Mouse (Mus musculus) limb, embryonic 11.5 days (tissue): ENCODE measurements around the gene Gpr18. TPM values are rescaled to one million over a fixed set of nuclear protein-coding genes. Genes with fewer than 3 reads are reported as not detected.

Source experiments
- ATAC-seq: fragments of 200-750 bp; cut with Nextera tagmentation; 2 replicates; pipeline ENCODE4 v1.8.0; 2017; ENCODE audit warnings: low read depth; ENCODE audit not compliant: insufficient number of reproducible peaks, low FRiP score, low TSS enrichment
- DNase-seq: peaks from one replicate; pipeline ENCODE4 v3.0.0-alpha.2; 2015; ENCODE audit warnings: low spot score
- H3K27ac ChIP-seq: fragments of 300-500 bp; sonication (generic); replicated peaks from 2 replicates; pipeline ENCODE4 v1.5.1; 2014; ENCODE audit warnings: low read depth, mild to moderate bottlenecking, low read length
- H3K27me3 ChIP-seq: fragments of 300-500 bp; sonication (generic); 2 replicates; pipeline ENCODE4 v1.6.1; 2014; ENCODE audit warnings: mild to moderate bottlenecking, low read length, mixed read lengths; ENCODE audit not compliant: control insufficient read depth, insufficient read depth
- H3K36me3 ChIP-seq: fragments of 300-500 bp; sonication (generic); 2 replicates; pipeline ENCODE4 v1.6.1; 2014; ENCODE audit warnings: mild to moderate bottlenecking, low read length, moderate library complexity, mixed read lengths; ENCODE audit not compliant: control insufficient read depth, insufficient read depth
- H3K4me1 ChIP-seq: fragments of 300-500 bp; sonication (generic); 2 replicates; pipeline ENCODE4 v1.6.1; 2014; ENCODE audit warnings: low read length, mixed read lengths; ENCODE audit not compliant: control insufficient read depth, insufficient read depth
- H3K4me2 ChIP-seq: fragments of 300-500 bp; sonication (generic); 2 replicates; pipeline ENCODE4 v1.6.1; 2014; ENCODE audit warnings: low read depth, mild to moderate bottlenecking, moderate library complexity; ENCODE audit not compliant: severe bottlenecking
- H3K4me3 ChIP-seq: fragments of 300-500 bp; sonication (generic); 2 replicates; pipeline ENCODE4 v1.5.1; 2014; ENCODE audit warnings: low read depth, low read length
- H3K9ac ChIP-seq: fragments of 300-500 bp; sonication (generic); 2 replicates; pipeline ENCODE4 v1.6.1; 2014; ENCODE audit warnings: mild to moderate bottlenecking, low read length
- H3K9me3 ChIP-seq: fragments of 300-500 bp; sonication (generic); 2 replicates; pipeline ENCODE4 v1.6.1; 2016; ENCODE audit warnings: low read length; ENCODE audit not compliant: control insufficient read depth
- WGBS: fragments of 180-500 bp; shearing (Covaris S2); extraction: QIAGEN DNeasy Blood & Tissue Kit; methylation state at CpG from one replicate; pipeline ENCODE4 v1.1.7; 2014; 5-methylcytosine and 5-hydroxymethylcytosine counted together
- polyA plus RNA-seq: library from polyadenylated mRNA; unstranded; fragments of >200 nt; fragmentation: Nextera tagmentation; extraction: Ambion mirVana; gene quantifications from 2 replicates; pipeline ENCODE4 v1.2.1, GENCODE M21; 2014

Gpr18 gene
- polyA plus RNA-seq, 1 experiment from 2014 or later, result 0.09 TPM

DNA sequence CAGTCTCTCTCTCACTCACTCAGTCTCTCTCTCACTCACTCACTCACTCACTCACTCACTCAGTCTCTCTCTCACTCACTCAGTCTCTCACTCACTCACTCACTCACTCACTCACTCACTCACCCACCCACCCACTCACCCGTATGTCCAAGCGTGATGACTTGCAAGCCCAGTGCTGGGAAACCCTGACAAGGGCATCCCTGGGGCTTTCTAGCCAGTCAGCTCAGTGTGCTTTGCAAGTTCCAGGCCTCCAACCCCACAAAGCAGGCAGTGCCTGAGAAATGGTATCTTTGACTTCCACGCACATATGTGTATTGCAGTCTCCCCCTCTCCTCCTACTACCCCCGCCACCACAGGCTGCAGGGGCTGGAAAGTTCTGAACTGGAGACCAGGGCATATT is 6.4 kb upstream of the Gpr18 start:
- H3K9ac ChIP-seq, result no peak overlapping the region
- no peaks in the 10 kb centered on the region for H3K9me3 ChIP-seq
- no peaks in the 10 kb centered on the region for H3K4me1 ChIP-seq
- DNase-seq, result no peak
- ATAC-seq, result no peak
- no peak overlapping the region for H3K27ac ChIP-seq
- H3K4me3 ChIP-seq, result no peak overlapping the region
- H3K27me3 ChIP-seq, result no peaks in the 10 kb centered on the region
- WGBS, result 93% methylated on average over 4 of the region's 4 CpGs
- no peaks in the 10 kb centered on the region for H3K36me3 ChIP-seq
- no peak overlapping the region for H3K4me2 ChIP-seq

- Histone ChIP-seq H3K4me2 (no peak overlapping the region), H3K4me1 (no peaks in the 10 kb centered on the region), H3K4me3 (no peak overlapping the region), H3K9ac (no peak overlapping the region), H3K9me3 (no peaks in the 10 kb centered on the region), H3K27me3 (no peaks in the 10 kb centered on the region), H3K27ac (no peak overlapping the region), H3K36me3 (no peaks in the 10 kb centered on the region)
- DNase-seq (no peak), ATAC-seq (no peak)
- 88% methylated on average over 12 of the region's 12 CpGs for WGBS
Observed at GRCm38 (mm10) chr14:121920511-121921124, 5.0 kb upstream of the Gpr18 start.

- DNase-seq (no peak), ATAC-seq (no peak)
- Histone ChIP-seq H3K4me2 (no peak overlapping the region), H3K4me3 (no peak overlapping the region), H3K27me3 (no peaks in the 10 kb centered on the region), H3K4me1 (no peaks in the 10 kb centered on the region), H3K36me3 (no peaks in the 10 kb centered on the region), H3K9me3 (no peaks in the 10 kb centered on the region), H3K9ac (no peak overlapping the region), H3K27ac (no peak overlapping the region)
- 34% methylated on average over 3 of the region's 3 CpGs for WGBS
Observed at GRCm38 (mm10) chr14:121919752-121920151, 4.2 kb upstream of the Gpr18 start.

- Histone ChIP-seq H3K9ac (no peak overlapping the region), H3K4me3 (no peak overlapping the region), H3K9me3 (no peaks in the 10 kb centered on the region), H3K27ac (no peak overlapping the region), H3K36me3 (no peaks in the 10 kb centered on the region), H3K4me2 (no peak overlapping the region), H3K27me3 (no peaks in the 10 kb centered on the region), H3K4me1 (no peaks in the 10 kb centered on the region)
- no peak for DNase-seq
- ATAC-seq, result no peak
- 86% methylated on average over 3 of the region's 3 CpGs for WGBS
Observed at GRCm38 (mm10) chr14:121918266-121918665, 2.7 kb upstream of the Gpr18 start.

DNA sequence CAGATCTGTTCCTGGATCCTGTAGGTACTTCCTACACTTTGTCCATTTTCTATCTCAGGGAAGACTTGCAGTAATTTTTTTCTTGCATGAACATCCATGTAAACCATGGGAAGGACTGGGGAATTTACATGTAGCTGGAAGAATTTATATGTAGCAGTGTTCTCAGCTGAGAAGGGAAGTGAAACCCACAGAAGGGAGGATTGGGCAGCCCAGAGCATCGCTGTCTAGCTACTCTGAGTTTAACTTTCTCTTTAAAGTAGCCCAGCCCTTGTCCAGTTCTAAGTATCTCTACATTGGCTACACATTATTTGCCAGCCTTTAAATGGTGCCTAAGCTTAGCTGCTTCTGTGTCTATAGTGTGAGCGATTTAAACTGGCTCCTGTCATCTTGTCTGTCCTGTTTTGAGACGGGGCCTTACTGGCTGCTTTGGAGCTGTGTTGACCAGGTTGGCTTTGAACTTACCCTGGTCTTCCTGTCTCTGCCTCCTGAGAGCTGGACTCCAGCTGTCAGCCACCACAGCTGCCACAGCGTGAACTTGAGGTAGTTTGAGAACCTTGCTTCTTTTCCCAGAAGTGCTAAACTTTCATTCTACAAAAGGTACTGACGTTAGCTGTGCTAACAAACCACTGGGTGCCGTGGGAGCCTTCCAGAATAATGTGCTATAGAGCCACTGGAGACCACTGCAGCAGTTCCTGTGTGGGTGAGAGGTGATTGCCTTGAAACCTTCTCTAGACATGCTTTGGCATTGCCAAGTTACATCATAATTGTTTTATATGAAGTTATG is 922 bp upstream of the Gpr18 start:
- 85% methylated on average over 6 of the region's 6 CpGs for WGBS
- no peak overlapping the region for H3K4me2 ChIP-seq
- no peak overlapping the region for H3K4me3 ChIP-seq
- 0 out of 2 replicates have a peak, but pooled peaks cover 4% of the 10 kb centered on the region for H3K36me3 ChIP-seq
- no peak for ATAC-seq
- no peaks in the 10 kb centered on the region for H3K27me3 ChIP-seq
- no peak for DNase-seq
- H3K4me1 ChIP-seq, result no peaks in the 10 kb centered on the region
- no peak overlapping the region for H3K9ac ChIP-seq
- no peaks in the 10 kb centered on the region for H3K9me3 ChIP-seq
- no peak overlapping the region for H3K27ac ChIP-seq

- peaks cover 4% of the 10 kb centered on the region; the same call in 1 of the 2 replicates for H3K36me3 ChIP-seq
- no peak overlapping the region for H3K9ac ChIP-seq
- ATAC-seq (no peak), DNase-seq (no peak)
- no peak overlapping the region for H3K4me3 ChIP-seq
- 91% methylated on average over 5 of the region's 5 CpGs for WGBS
- H3K27me3 ChIP-seq, result no peaks in the 10 kb centered on the region
- no peaks in the 10 kb centered on the region for H3K9me3 ChIP-seq
- no peak overlapping the region for H3K27ac ChIP-seq
- H3K4me1 ChIP-seq, result no peaks in the 10 kb centered on the region
- H3K4me2 ChIP-seq, result no peak overlapping the region
Observed at GRCm38 (mm10) chr14:121915143-121915542, 438 bp downstream of the Gpr18 start.

DNA sequence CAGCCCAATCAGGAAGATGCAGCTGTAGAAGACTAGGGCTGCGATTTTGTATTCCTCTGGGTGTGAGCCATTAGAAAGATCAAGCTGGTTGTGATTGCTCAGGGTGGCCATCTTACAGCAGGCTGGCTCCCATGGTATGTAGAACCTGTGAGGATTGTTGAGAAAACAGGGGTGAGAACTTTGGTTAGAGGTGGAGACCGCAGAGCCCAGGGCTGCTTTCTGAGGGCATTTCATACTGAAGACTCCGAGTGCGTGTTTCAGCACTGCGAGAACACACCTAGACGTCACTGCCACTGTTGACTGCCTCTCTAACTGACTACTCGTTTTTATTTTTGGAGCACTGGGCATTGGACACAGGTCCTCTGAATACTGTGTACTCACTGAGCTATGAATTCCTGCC is 3.1 kb downstream of the Gpr18 start:
- no peaks in the 10 kb centered on the region for H3K27me3 ChIP-seq
- H3K4me3 ChIP-seq, result no peak overlapping the region
- WGBS, result 91% methylated on average over 7 of the region's 7 CpGs
- no peak overlapping the region for H3K9ac ChIP-seq
- no peak overlapping the region for H3K4me2 ChIP-seq
- H3K36me3 ChIP-seq, result peaks cover 4% of the 10 kb centered on the region; the same call in 1 of the 2 replicates
- H3K4me1 ChIP-seq, result no peaks in the 10 kb centered on the region
- no peak for ATAC-seq
- DNase-seq, result no peak
- H3K9me3 ChIP-seq, result no peaks in the 10 kb centered on the region
- H3K27ac ChIP-seq, result no peak overlapping the region

DNA sequence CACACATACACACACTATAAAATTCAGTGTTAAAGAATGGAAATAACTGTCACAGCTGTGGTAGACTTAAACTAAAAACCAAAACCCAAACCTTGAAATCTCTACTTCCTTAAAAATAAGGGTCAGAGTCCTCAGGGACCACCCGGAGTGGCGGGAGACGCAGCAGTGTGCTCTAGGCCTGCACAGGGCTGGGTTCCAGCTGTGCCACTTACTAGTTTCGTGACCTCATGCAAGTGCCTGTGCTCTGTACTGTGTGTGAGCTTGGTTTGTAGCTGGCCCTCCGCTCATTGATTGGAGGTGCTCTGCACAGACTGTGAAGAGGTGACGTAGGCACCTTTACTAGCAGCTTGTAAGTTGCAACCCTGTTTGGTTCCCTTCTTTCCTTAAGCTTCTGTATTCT is 5.7 kb downstream of the Gpr18 start:
- H3K27ac ChIP-seq, result no peak overlapping the region
- DNase-seq, result no peak
- 89% methylated on average over 6 of the region's 6 CpGs for WGBS
- peaks cover 4% of the 10 kb centered on the region; the same call in 1 of the 2 replicates for H3K36me3 ChIP-seq
- ATAC-seq, result no peak
- no peak overlapping the region for H3K4me3 ChIP-seq
- H3K4me1 ChIP-seq, result no peaks in the 10 kb centered on the region
- no peak overlapping the region for H3K4me2 ChIP-seq
- no peak overlapping the region for H3K9ac ChIP-seq
- no peaks in the 10 kb centered on the region for H3K9me3 ChIP-seq
- H3K27me3 ChIP-seq, result no peaks in the 10 kb centered on the region
